Mouse (Mus musculus) olfactory bulb, adult 2 months (tissue): ENCODE data around the gene Clstn1.

Source experiments
- CTCF ChIP-seq: fragments of 200-500 bp; IDR thresholded peaks from 2 replicates; pipeline ENCODE4 v1.5.1; 2012; ENCODE audit warnings: low read depth, mild to moderate bottlenecking, low read length, moderate library complexity; ENCODE audit not compliant: insufficient read depth
- POLR2A ChIP-seq: fragments of 200-500 bp; IDR thresholded peaks from 2 replicates; pipeline ENCODE4 v1.6.1; 2012; ENCODE audit warnings: mild to moderate bottlenecking, low read depth, low read length, moderate library complexity; ENCODE audit not compliant: insufficient read depth

GRCm38 (mm10) chr4:149606056-149606455 is 19.8 kb downstream of the Clstn1 start:
- TF ChIP-seq POLR2A (no peak), CTCF (no peak)
